Mouse (Mus musculus) c-Kit-positive CD71-positive TER-119-negative erythroid progenitor cells, embryonic 14.5 days (primary cell): Measurements from ENCODE around the gene Polr3a.

ENCODE experiments used
- DNase-seq: peaks from one replicate; pipeline ENCODE4 v3.0.0-alpha.2; 2013; ENCODE audit warnings: low read depth

Polr3a gene

GRCm38 (mm10) chr14:24486773-24487227 is at the start of gene Polr3a, which contains the start of gene Rps24:
Gene Polr3a (minus strand): TSS chr14:24487058.
Gene Rps24 (plus strand): TSS chr14:24487125.
- DNase-seq, result peak; percentile 83

- DNase-seq, result no peak
Measured at GRCm38 (mm10) chr14:24534865-24535545, 48.1 kb upstream of the Polr3a start.

- DNase-seq, result no peak
Measured at GRCm38 (mm10) chr14:24530228-24530627, 43.4 kb upstream of the Polr3a start.

- DNase-seq, result no peak
Measured at GRCm38 (mm10) chr14:24526440-24526839, 39.6 kb upstream of the Polr3a start.

- DNase-seq, result no peak
Measured at GRCm38 (mm10) chr14:24525677-24526415, 39.0 kb upstream of the Polr3a start.

GRCm38 (mm10) chr14:24525137-24525536 is 38.3 kb upstream of the Polr3a start:
- no peak for DNase-seq

GRCm38 (mm10) chr14:24521597-24521996 is 34.7 kb upstream of the Polr3a start:
- no peak for DNase-seq

GRCm38 (mm10) chr14:24512527-24513161 is 25.8 kb upstream of the Polr3a start:
- no peak for DNase-seq

- DNase-seq, result no peak
Measured at GRCm38 (mm10) chr14:24510679-24511078, 23.8 kb upstream of the Polr3a start.

- no peak for DNase-seq
Measured at GRCm38 (mm10) chr14:24510218-24510617, 23.4 kb upstream of the Polr3a start.

- no peak for DNase-seq
Measured at GRCm38 (mm10) chr14:24509557-24509956, 22.7 kb upstream of the Polr3a start.

- DNase-seq, result no peak
Measured at GRCm38 (mm10) chr14:24508070-24508773, 21.4 kb upstream of the Polr3a start.

GRCm38 (mm10) chr14:24507452-24508069 is 20.7 kb upstream of the Polr3a start:
- no peak for DNase-seq

- DNase-seq, result no peak
Measured at GRCm38 (mm10) chr14:24501256-24501655, 14.4 kb upstream of the Polr3a start.

- DNase-seq, result no peak
Measured at GRCm38 (mm10) chr14:24500845-24501186, 14.0 kb upstream of the Polr3a start.

- peak; percentile 63 for DNase-seq
Measured at GRCm38 (mm10) chr14:24500091-24500844, 13.4 kb upstream of the Polr3a start.

- no peak for DNase-seq
Measured at GRCm38 (mm10) chr14:24499478-24499877, 12.6 kb upstream of the Polr3a start.

- DNase-seq, result no peak
Measured at GRCm38 (mm10) chr14:24498561-24499255, 11.8 kb upstream of the Polr3a start.

GRCm38 (mm10) chr14:24497443-24497842 is 10.6 kb upstream of the Polr3a start:
- DNase-seq, result no peak

GRCm38 (mm10) chr14:24496507-24496906 is 9.6 kb upstream of the Polr3a start:
- no peak for DNase-seq
